In genomic region chr15:3269996-3270645, GRCm38 (mm10) we compare ENCODE assay signal across 7 mouse cellular contexts. TPM values are rescaled to one million over a fixed set of nuclear protein-coding genes. Genes with fewer than 3 reads are reported as not detected.
A peak's percentile ranks its signal among the peaks of the same experiment; 100 is the strongest.
DNase-seq lines count a peak whose midpoint lies in the region; ATAC-seq and TF ChIP-seq lines count a peak whose summit lies in the region.

No protein-coding gene starts in this region.

- peak overlapping the region; percentile 75 for H3K9ac ChIP-seq in heart, embryonic 16.5 days (ENCODE audit: low read length)
- no peak overlapping the region for H3K9ac ChIP-seq in neural tube, embryonic 12.5 days

- ATAC-seq in heart, embryonic 16.5 days (replicated peaks; ENCODE audit: extremely low read depth, insufficient read depth, low FRiP score) = peak; percentile 63
- ATAC-seq in neural tube, embryonic 12.5 days (ENCODE audit: low FRiP score, low read depth) = peak; percentile 54

- H3K4me2 ChIP-seq in heart, embryonic 16.5 days (ENCODE audit: low read depth, low read length) = peak overlapping the region; percentile 68
- H3K4me2 ChIP-seq in neural tube, embryonic 12.5 days (replicated peaks) = peak overlapping the region; percentile 54

- peak overlapping the region; percentile 51; the same call in 1 of the 2 replicates for H3K27ac ChIP-seq in bone marrow, adult 2 months (ENCODE audit: control insufficient read depth, insufficient read depth, low read depth, low read length, poor library complexity)
- H3K27ac ChIP-seq in heart, embryonic 16.5 days (ENCODE audit: low read length) = peak overlapping the region; percentile 94
- H3K27ac ChIP-seq in neural tube, embryonic 12.5 days = no peak overlapping the region

- 12% methylated on average over 6 of the region's 6 CpGs for WGBS in bone marrow, adult 2 months
- WGBS in heart, embryonic 16.5 days = 33% methylated on average over 6 of the region's 6 CpGs
- WGBS in neural tube, embryonic 12.5 days = 21% methylated on average over 6 of the region's 6 CpGs

- no peaks in the 10 kb centered on the region for H3K27me3 ChIP-seq in E14TG2a.4 (ENCODE audit: insufficient read depth, low read length)
- H3K27me3 ChIP-seq in heart, embryonic 16.5 days (ENCODE audit: control insufficient read depth, insufficient read depth, low read length) = no peaks in the 10 kb centered on the region
- no peaks in the 10 kb centered on the region for H3K27me3 ChIP-seq in neural tube, embryonic 12.5 days (replicated peaks)

- no peak for TF ChIP-seq CTCF in E14TG2a.4 (conservative IDR thresholded peaks at IDR 0.05; ENCODE audit: low read length)
- no peak for TF ChIP-seq CTCF in bone marrow, adult 2 months (IDR thresholded peaks at IDR 0.05; ENCODE audit: control insufficient read depth, insufficient read depth, low read length)

- peaks cover 47% of the 10 kb centered on the region for H3K4me1 ChIP-seq in E14TG2a.4 (replicated peaks; ENCODE audit: low read depth, low read length)
- H3K4me1 ChIP-seq in bone marrow, adult 2 months (ENCODE audit: control insufficient read depth, insufficient read depth, low read length) = no peaks in the 10 kb centered on the region; the same call in none of the 2 replicates
- H3K4me1 ChIP-seq in heart, embryonic 16.5 days (ENCODE audit: control insufficient read depth, insufficient read depth, low read length) = peaks cover 9% of the 10 kb centered on the region; the same call in 1 of the 2 replicates
- H3K4me1 ChIP-seq in neural tube, embryonic 12.5 days = peaks cover 9% of the 10 kb centered on the region; the same call in 1 of the 2 replicates

- peak overlapping the region; percentile 46 for H3K4me3 ChIP-seq in E14TG2a.4 (replicated peaks; ENCODE audit: low read length)
- H3K4me3 ChIP-seq in bone marrow, adult 2 months (replicated peaks; ENCODE audit: control insufficient read depth, low read depth, low read length) = no peak overlapping the region
- H3K4me3 ChIP-seq in heart, embryonic 16.5 days (ENCODE audit: low read length) = peak overlapping the region; percentile 61
- no peak overlapping the region for H3K4me3 ChIP-seq in neural tube, embryonic 12.5 days

- peak; percentile 40 to 70 for DNase-seq in kidney, postnatal 36 days
- DNase-seq in right cerebral cortex, postnatal 10 days (ENCODE audit: low spot score in 2 of 2) = no peak
- DNase-seq in ovary, adult 18-20 months (ENCODE audit: low spot score) = no peak

- H3K9me3 ChIP-seq in E14TG2a.4 (ENCODE audit: low read length) = no peaks in the 10 kb centered on the region
- H3K9me3 ChIP-seq in heart, embryonic 16.5 days (replicated peaks; ENCODE audit: control insufficient read depth, low read length) = no peaks in the 10 kb centered on the region
- no peaks in the 10 kb centered on the region for H3K9me3 ChIP-seq in neural tube, embryonic 12.5 days

- no peak for TF ChIP-seq POLR2A in bone marrow, adult 2 months (IDR thresholded peaks at IDR 0.05; ENCODE audit: borderline replicate concordance, control insufficient read depth, low read depth, low read length)

- H3K36me3 ChIP-seq in E14TG2a.4 (ENCODE audit: insufficient read depth, low read length) = no peaks in the 10 kb centered on the region
- no peaks in the 10 kb centered on the region for H3K36me3 ChIP-seq in heart, embryonic 16.5 days (ENCODE audit: control insufficient read depth, insufficient read depth)
- no peaks in the 10 kb centered on the region for H3K36me3 ChIP-seq in neural tube, embryonic 12.5 days

RNA-seq across cellular contexts. Expression of gene Selenop, which starts 1.8 kb away (rescaled TPM):
- polyA plus RNA-seq in bone marrow, adult 2 months (2011; ENCODE audit: insufficient read depth, insufficient read length, low replicate concordance, missing spikeins) = 57.8 and 92.0 TPM in 2 replicates
- polyA plus RNA-seq in heart, embryonic 16.5 days (2015; fragmentation: Nextera tagmentation; extraction: Ambion mirVana) = 158 and 184 TPM in 2 replicates
- polyA plus RNA-seq in neural tube, embryonic 12.5 days (2016; fragmentation: Nextera tagmentation; extraction: Ambion mirVana) = 88.0 and 94.4 TPM in 2 replicates

RNA-seq across cellular contexts. Expression of gene Ccdc152, which starts 33.2 kb away (rescaled TPM):
- polyA plus RNA-seq in bone marrow, adult 2 months (2011; ENCODE audit: insufficient read depth, insufficient read length, low replicate concordance, missing spikeins) = not detected in 2 replicates
- 0.29 and 0.34 TPM in 2 replicates for polyA plus RNA-seq in heart, embryonic 16.5 days (2015; fragmentation: Nextera tagmentation; extraction: Ambion mirVana)
- 0.28 TPM in 1 of 2 replicates, not detected in the other for polyA plus RNA-seq in neural tube, embryonic 12.5 days (2016; fragmentation: Nextera tagmentation; extraction: Ambion mirVana)

Comparison
In these comparisons a context has a peak if more than half of its experiments do, and no peak if none do; other contexts are left out.
1. H3K4me3 ChIP-seq: peak in E14TG2a.4 (single experiment) and heart, embryonic 16.5 days (single experiment); none in bone marrow, adult 2 months (single experiment) and neural tube, embryonic 12.5 days (single experiment).
2. DNase-seq: peak in kidney, postnatal 36 days (2 of 2); none in right cerebral cortex, postnatal 10 days (0 of 2) and ovary, adult 18-20 months (single experiment).